Mouse (Mus musculus): ENCODE measurements around the gene Atcay.

GRCm38 (mm10) chr10:81168087-81168431 lies 62.6 kb downstream of the Atcay start:
- TF ChIP-seq GATA1 (IDR thresholded peaks at IDR 0.05; ENCODE audit: borderline replicate concordance, low read length), result no peak
- no peak for TF ChIP-seq FLI1 (IDR thresholded peaks at IDR 0.05; ENCODE audit: low read length)
